Mouse (Mus musculus) lung, postnatal 25 days (tissue): ENCODE results near the gene Golga4.

Experiments
- DNase-seq: peaks from one replicate; pipeline ENCODE4 v3.0.0; 2022; ENCODE audit warnings: low spot score

Gene Golga4

GRCm38 (mm10) chr9:118506020-118506403 lies at the start of gene Golga4:
Golga4 (plus strand) TSS chr9:118506267.
- DNase-seq = peak; percentile 89

DNA sequence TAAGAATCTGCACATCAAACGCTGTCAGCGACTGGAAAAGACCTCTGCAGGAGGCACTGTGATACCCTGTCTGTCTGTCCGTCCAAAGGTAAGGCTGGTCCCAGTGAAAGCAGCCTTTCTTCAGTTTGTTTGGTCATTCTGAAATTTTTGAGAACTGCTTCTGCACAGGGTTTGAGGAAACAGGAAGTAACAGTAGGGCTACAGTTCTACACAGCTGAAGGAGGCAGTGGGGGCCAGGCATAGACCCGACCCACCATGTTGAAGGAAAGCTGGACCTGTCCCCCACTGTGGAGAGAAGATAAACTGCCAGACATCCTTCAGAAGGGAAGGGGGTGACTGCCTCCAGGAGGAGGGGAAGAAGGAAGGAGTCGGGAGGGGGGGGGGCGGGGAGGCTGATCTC lies 49.7 kb upstream of the Golga4 start:
- no peak for DNase-seq

GRCm38 (mm10) chr9:118458039-118458438 lies 48.0 kb upstream of the Golga4 start:
- no peak for DNase-seq

DNA sequence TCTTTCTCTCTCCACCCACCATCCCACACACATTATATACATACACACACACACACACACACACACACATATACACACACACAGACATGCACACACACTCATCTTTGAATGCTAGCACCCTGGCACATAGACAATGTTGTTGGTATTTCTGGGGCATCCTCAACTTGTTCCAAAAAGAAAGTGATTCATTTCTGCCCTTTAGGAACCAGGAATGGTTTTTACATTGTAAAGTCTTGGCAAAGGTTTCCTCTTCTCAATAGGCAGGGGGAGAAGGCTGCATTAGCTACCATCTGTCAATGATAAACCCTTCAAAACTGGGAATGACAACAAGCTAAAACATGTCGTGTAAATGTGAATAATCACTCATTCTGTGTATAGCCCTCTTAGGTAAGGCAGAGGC lies 42.0 kb upstream of the Golga4 start:
- DNase-seq = no peak

DNA sequence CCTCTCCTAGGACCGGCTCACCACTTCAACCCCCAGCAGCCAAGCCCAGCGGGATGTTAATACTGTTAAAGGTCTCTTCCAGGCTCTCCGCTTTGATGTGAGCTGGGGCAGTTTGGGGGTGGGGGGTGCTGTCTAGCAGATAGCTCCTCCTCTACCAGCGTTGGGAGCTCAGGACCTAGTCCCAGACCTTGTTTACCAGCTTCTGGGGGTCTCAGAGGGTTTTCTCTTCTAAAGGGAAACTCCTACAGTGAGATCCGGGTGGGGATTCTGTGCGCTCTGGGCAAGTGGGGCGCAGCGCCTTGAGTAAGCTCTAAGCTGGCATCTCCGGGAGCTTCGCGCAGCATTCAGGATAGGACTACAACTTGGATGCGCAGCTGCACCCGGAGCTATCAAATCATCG lies 37.8 kb upstream of the Golga4 start:
- DNase-seq = no peak

DNA sequence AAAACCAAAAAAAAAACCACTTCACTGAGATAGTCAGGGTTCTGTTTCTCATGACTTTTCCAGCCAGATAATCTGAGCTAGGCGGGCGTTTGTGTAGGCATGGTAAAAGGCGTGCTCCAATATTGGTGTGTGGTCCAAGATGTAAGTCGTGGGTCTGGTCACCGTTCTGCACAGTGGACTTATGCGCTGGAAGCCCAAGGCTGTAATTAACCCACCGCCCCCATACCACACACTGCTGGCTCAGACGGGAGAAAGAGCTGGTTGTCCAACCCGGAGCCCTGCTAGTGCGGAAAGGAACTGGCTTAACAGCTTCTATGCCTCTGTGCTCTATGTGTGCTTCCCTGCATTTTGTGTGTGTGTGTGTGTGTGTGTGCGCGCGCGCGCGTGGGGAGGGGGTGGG lies 36.8 kb upstream of the Golga4 start:
- no peak for DNase-seq

- no peak for DNase-seq
These were observed 34.8 kb upstream of the Golga4 start for GRCm38 (mm10) chr9:118471296-118471695.

DNA sequence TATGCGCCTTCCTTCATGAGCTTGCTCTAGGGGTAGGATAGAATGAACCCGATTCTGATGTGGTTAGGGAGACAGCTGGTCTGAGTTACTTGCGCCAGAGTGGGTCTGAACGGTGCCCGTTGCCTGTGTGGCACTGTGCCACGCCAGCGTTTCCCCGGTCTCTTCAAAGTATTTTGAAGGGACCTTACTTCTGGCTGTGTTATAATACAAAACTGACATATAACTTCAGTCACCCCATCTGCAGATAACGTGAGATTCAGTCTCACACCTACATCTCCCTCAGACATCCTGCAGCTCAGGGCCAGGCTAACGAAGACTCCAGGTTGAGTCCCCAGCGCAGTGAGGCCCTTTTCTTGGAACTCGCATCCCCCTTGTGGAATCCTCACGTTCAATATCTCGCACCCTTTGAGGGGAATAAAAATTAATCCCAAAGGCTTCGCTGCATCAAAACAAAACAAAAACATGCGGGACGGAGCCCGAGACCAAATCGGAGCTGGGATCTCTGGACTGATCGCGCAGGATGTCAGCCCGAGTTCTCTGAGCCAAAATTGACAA lies 29.8 kb upstream of the Golga4 start:
- DNase-seq = no peak

GRCm38 (mm10) chr9:118476766-118477271 lies 29.2 kb upstream of the Golga4 start:
- no peak for DNase-seq

- DNase-seq = no peak
These were observed 28.7 kb upstream of the Golga4 start for GRCm38 (mm10) chr9:118477281-118477931.

- no peak for DNase-seq
These were observed 28.1 kb upstream of the Golga4 start, which contains the start of gene Eomes for GRCm38 (mm10) chr9:118477961-118478360. Eomes (plus strand) TSS chr9:118478212.

DNA sequence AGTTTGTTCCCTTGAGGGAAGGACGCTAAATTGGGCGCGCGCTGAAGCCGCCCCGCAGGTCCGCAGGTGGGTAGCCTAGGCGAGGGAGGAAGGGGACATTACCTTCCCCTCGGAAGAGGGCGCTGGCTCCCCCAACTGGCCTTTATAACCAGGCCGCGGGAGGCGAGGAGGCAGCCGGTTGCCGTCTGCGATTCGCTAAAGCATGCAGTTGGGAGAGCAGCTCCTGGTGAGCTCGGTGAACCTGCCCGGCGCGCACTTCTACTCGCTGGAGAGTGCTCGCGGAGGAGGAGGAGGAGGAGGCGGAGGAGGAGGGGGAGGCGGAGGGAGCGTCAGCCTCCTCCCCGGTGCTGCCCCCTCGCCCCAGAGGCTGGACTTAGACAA lies 27.6 kb upstream of the Golga4 start:
- no peak for DNase-seq

DNA sequence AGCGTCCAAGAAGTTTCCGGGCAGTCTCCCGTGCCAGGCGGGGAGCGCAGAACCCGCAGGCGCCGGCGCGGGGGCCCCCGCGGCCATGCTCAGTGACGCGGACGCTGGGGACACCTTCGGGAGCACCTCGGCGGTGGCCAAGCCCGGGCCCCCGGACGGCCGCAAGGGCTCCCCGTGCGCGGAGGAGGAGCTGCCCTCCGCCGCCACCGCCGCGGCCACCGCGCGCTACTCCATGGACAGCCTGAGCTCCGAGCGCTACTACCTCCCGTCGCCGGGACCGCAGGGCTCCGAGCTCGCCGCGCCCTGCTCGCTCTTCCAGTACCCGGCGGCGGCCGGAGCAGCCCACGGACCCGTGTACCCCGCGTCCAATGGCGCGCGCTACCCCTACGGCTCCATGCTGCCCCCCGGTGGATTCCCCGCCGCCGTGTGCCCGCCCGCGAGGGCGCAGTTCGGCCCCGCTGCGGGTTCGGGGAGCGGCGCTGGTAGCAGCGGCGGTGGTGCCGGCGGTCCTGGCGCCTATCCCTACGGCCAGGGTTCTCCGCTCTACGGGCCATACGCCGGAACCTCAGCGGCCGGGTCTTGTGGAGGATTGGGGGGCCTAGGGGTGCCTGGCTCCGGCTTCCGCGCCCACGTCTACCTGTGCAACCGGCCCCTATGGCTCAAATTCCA lies 27.1 kb upstream of the Golga4 start:
- DNase-seq = no peak

GRCm38 (mm10) chr9:118479508-118480291 lies 26.4 kb upstream of the Golga4 start:
- DNase-seq = no peak

GRCm38 (mm10) chr9:118480292-118480690 lies 25.8 kb upstream of the Golga4 start:
- DNase-seq = no peak

DNA sequence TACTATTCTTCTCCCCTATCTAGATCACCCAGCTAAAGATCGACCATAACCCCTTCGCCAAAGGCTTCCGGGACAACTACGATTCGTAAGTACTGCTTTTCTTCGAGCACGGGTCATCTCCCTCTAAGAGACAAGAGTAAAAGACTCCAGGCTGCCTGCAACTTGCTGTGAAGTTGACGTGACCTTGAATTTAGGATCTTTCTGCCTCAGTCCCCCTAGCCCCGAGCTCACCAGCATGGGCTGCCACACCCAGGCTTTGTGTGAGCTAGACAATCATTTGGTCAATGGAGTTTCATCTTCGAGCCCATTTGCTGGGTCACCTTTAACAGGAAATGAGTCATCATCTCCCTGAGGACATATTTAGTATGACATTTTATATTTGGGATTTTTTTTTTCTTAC lies 23.9 kb upstream of the Golga4 start:
- no peak for DNase-seq

- DNase-seq = no peak
These were observed 19.5 kb upstream of the Golga4 start for GRCm38 (mm10) chr9:118486361-118487095.

- DNase-seq = no peak
These were observed 19.0 kb upstream of the Golga4 start for GRCm38 (mm10) chr9:118487096-118487395.

DNA sequence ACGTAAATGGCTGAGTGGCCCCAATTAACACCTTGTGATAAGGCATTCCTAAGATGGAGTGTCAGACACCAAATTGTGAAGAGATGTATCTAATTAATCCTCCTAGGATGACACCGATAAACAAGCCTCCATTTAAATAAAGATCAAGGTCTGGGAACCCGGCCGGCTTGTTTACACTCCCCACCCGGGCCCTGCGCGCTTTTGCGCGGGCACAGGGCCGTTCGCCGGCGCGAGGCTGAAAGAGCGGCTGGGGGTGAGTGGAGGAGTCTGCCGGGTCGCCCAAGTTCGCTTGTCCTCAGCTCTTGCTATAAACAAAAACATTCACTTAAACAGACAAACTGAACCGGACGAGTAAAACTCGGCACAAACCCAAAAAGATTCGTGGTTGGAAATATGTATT lies 18.4 kb upstream of the Golga4 start:
- no peak for DNase-seq

GRCm38 (mm10) chr9:118488138-118488895 lies 17.8 kb upstream of the Golga4 start:
- peak; percentile 59 for DNase-seq

- no peak for DNase-seq
These were observed 17.0 kb upstream of the Golga4 start for GRCm38 (mm10) chr9:118488896-118489578.
